Mouse (Mus musculus) right cerebral cortex, adult 18-20 months (tissue): ENCODE results near the gene 4933415A04Rik.

Source experiments
- DNase-seq: peaks from one replicate; pipeline ENCODE4 v3.0.0; 2022; ENCODE audit warnings: mixed read lengths

The 4933415A04Rik gene

GRCm38 (mm10) chr11:43633658-43634401 lies 47.0 kb downstream of the 4933415A04Rik start:
- peak; percentile 64 for DNase-seq

GRCm38 (mm10) chr11:43636761-43637160 lies 49.9 kb downstream of the 4933415A04Rik start:
- peak; percentile 40 for DNase-seq

GRCm38 (mm10) chr11:43638486-43638885 lies 51.6 kb downstream of the 4933415A04Rik start:
- DNase-seq, result no peak
